Mouse (Mus musculus): ENCODE data around the gene Tanc2.

The Tanc2 gene

GRCm38 (mm10) chr11:105957501-105957900 is 367.7 kb downstream of the Tanc2 start:
- H3K36me3 ChIP-seq (ENCODE audit: control insufficient read depth, insufficient read depth, low read length, poor library complexity, severe bottlenecking): no peaks in the 10 kb centered on the region
- no peak for DNase-seq (ENCODE audit: low read depth, low spot score)
- no peaks in the 10 kb centered on the region for H3K27me3 ChIP-seq (ENCODE audit: control insufficient read depth, insufficient read depth, low read length, poor library complexity, severe bottlenecking)

GRCm38 (mm10) chr11:105958566-105958965 is 368.8 kb downstream of the Tanc2 start:
- H3K36me3 ChIP-seq (ENCODE audit: control insufficient read depth, insufficient read depth, low read length, poor library complexity, severe bottlenecking): no peaks in the 10 kb centered on the region

GRCm38 (mm10) chr11:105959355-105959754 is 369.6 kb downstream of the Tanc2 start:
- peak; percentile 16 for DNase-seq (ENCODE audit: low read depth, low spot score)
- Histone ChIP-seq H3K27me3 (ENCODE audit: control insufficient read depth, insufficient read depth, low read length, poor library complexity, severe bottlenecking) (no peaks in the 10 kb centered on the region), H3K36me3 (ENCODE audit: control insufficient read depth, insufficient read depth, low read length, poor library complexity, severe bottlenecking) (no peaks in the 10 kb centered on the region)

More at GRCm38 (mm10) chr11:105958566-105958965, 368.8 kb downstream of the Tanc2 start:
- no peak for DNase-seq (ENCODE audit: low read depth, low spot score)
- no peaks in the 10 kb centered on the region for H3K27me3 ChIP-seq (ENCODE audit: control insufficient read depth, insufficient read depth, low read length, poor library complexity, severe bottlenecking)

GRCm38 (mm10) chr11:105964691-105965090 is 374.9 kb downstream of the Tanc2 start:
- no peak for DNase-seq (ENCODE audit: low read depth, low spot score)
- Histone ChIP-seq H3K27me3 (ENCODE audit: control insufficient read depth, insufficient read depth, low read length, poor library complexity, severe bottlenecking) (no peaks in the 10 kb centered on the region), H3K36me3 (ENCODE audit: control insufficient read depth, insufficient read depth, low read length, poor library complexity, severe bottlenecking) (no peaks in the 10 kb centered on the region)

- Histone ChIP-seq H3K36me3 (ENCODE audit: control insufficient read depth, insufficient read depth, low read length, poor library complexity, severe bottlenecking) (no peaks in the 10 kb centered on the region), H3K27me3 (ENCODE audit: control insufficient read depth, insufficient read depth, low read length, poor library complexity, severe bottlenecking) (no peaks in the 10 kb centered on the region)
- DNase-seq (ENCODE audit: low read depth, low spot score): no peak
These were observed 376.5 kb downstream of the Tanc2 start for GRCm38 (mm10) chr11:105966288-105966687.

- Histone ChIP-seq H3K36me3 (ENCODE audit: control insufficient read depth, insufficient read depth, low read length, poor library complexity, severe bottlenecking) (no peaks in the 10 kb centered on the region), H3K27me3 (ENCODE audit: control insufficient read depth, insufficient read depth, low read length, poor library complexity, severe bottlenecking) (no peaks in the 10 kb centered on the region)
- no peak for DNase-seq (ENCODE audit: low read depth, low spot score)
These were observed 378.2 kb downstream of the Tanc2 start, which contains the start of gene Ace for GRCm38 (mm10) chr11:105967741-105968574. TSS of gene Ace (plus strand) at chr11:105967945.

GRCm38 (mm10) chr11:105968948-105969347 is 379.2 kb downstream of the Tanc2 start:
- H3K27me3 ChIP-seq (ENCODE audit: control insufficient read depth, insufficient read depth, low read length, poor library complexity, severe bottlenecking): no peaks in the 10 kb centered on the region
- DNase-seq (ENCODE audit: low read depth, low spot score): no peak

GRCm38 (mm10) chr11:105969516-105969915 is 379.7 kb downstream of the Tanc2 start:
- no peaks in the 10 kb centered on the region for H3K27me3 ChIP-seq (ENCODE audit: control insufficient read depth, insufficient read depth, low read length, poor library complexity, severe bottlenecking)
- H3K36me3 ChIP-seq (ENCODE audit: control insufficient read depth, insufficient read depth, low read length, poor library complexity, severe bottlenecking): no peaks in the 10 kb centered on the region
- DNase-seq (ENCODE audit: low read depth, low spot score): peak; percentile 30

More at GRCm38 (mm10) chr11:105968948-105969347, 379.2 kb downstream of the Tanc2 start:
- no peaks in the 10 kb centered on the region for H3K36me3 ChIP-seq (ENCODE audit: control insufficient read depth, insufficient read depth, low read length, poor library complexity, severe bottlenecking)

GRCm38 (mm10) chr11:105974593-105974992 is 384.8 kb downstream of the Tanc2 start:
- Histone ChIP-seq H3K36me3 (ENCODE audit: control insufficient read depth, insufficient read depth, low read length, poor library complexity, severe bottlenecking) (no peaks in the 10 kb centered on the region), H3K27me3 (ENCODE audit: control insufficient read depth, insufficient read depth, low read length, poor library complexity, severe bottlenecking) (no peaks in the 10 kb centered on the region)
- no peak for DNase-seq (ENCODE audit: low read depth, low spot score)

- no peaks in the 10 kb centered on the region for H3K36me3 ChIP-seq (ENCODE audit: control insufficient read depth, insufficient read depth, low read length, poor library complexity, severe bottlenecking)
- DNase-seq (ENCODE audit: low read depth, low spot score): no peak
- no peaks in the 10 kb centered on the region for H3K27me3 ChIP-seq (ENCODE audit: control insufficient read depth, insufficient read depth, low read length, poor library complexity, severe bottlenecking)
These were observed 385.3 kb downstream of the Tanc2 start for GRCm38 (mm10) chr11:105975050-105975449.

- DNase-seq (ENCODE audit: low read depth, low spot score): no peak
- Histone ChIP-seq H3K36me3 (ENCODE audit: control insufficient read depth, insufficient read depth, low read length, poor library complexity, severe bottlenecking) (no peaks in the 10 kb centered on the region), H3K27me3 (ENCODE audit: control insufficient read depth, insufficient read depth, low read length, poor library complexity, severe bottlenecking) (no peaks in the 10 kb centered on the region)
These were observed 385.9 kb downstream of the Tanc2 start for GRCm38 (mm10) chr11:105975636-105976035.

- H3K36me3 ChIP-seq (ENCODE audit: control insufficient read depth, insufficient read depth, low read length, poor library complexity, severe bottlenecking): no peaks in the 10 kb centered on the region
- no peaks in the 10 kb centered on the region for H3K27me3 ChIP-seq (ENCODE audit: control insufficient read depth, insufficient read depth, low read length, poor library complexity, severe bottlenecking)
- DNase-seq (ENCODE audit: low read depth, low spot score): no peak
These were observed 388.4 kb downstream of the Tanc2 start for GRCm38 (mm10) chr11:105978232-105978631.

- DNase-seq (ENCODE audit: low read depth, low spot score): no peak
- Histone ChIP-seq H3K36me3 (ENCODE audit: control insufficient read depth, insufficient read depth, low read length, poor library complexity, severe bottlenecking) (no peaks in the 10 kb centered on the region), H3K27me3 (ENCODE audit: control insufficient read depth, insufficient read depth, low read length, poor library complexity, severe bottlenecking) (no peaks in the 10 kb centered on the region)
These were observed 388.8 kb downstream of the Tanc2 start for GRCm38 (mm10) chr11:105978634-105979033.
